Mouse (Mus musculus): ENCODE measurements around the gene Hist1h1c. TPM values are rescaled to one million over a fixed set of nuclear protein-coding genes. Genes with fewer than 3 reads are reported as not detected.
A peak's percentile ranks its signal among the peaks of the same experiment; 100 is the strongest.
"Not testable (repeated sequence)": the region's sequence is repeated elsewhere in the genome, so short reads cannot be mapped to it uniquely, and the experiment has no call there.

Gene Hist1h1c
- total RNA-seq (2021), result 100 to 1,000 TPM; 156 to 159 TPM
- long read RNA-seq, experiment 1, transcript Hist1h1c-201 (1 exons, 1,560 nt), result major isoform, 44 of 44 reads
- long read RNA-seq, experiment 1, partial matches to known transcripts, result 0 of 44 reads
- long read RNA-seq, experiment 1, other reads (novel, unspliced or antisense), result 0 of 44 reads
- long read RNA-seq, experiment 2, transcript Hist1h1c-201 (1 exons, 1,560 nt), result major isoform, 80 of 80 reads
- long read RNA-seq, experiment 2, partial matches to known transcripts, result 0 of 80 reads
- long read RNA-seq, experiment 2, other reads (novel, unspliced or antisense), result 0 of 80 reads

DNA sequence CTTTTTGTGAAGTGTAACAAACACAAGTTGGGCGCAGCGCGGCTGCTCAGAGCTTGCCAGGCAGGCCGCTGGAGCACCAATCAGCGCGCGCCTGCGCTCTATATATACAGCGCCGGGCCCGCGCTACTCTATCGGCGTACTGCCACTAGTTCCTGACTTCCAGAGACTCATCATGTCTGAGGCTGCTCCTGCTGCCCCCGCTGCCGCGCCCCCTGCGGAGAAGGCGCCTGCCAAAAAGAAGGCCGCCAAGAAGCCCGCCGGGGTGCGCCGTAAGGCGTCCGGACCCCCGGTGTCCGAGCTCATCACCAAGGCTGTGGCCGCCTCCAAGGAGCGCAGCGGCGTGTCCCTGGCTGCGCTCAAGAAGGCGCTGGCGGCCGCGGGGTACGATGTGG, at the start of gene Hist1h1c:
Hist1h1c (plus strand) TSS at position 132 of the 392 bp plus-strand sequence.
- DNase-seq, result peak; percentile 89

DNA sequence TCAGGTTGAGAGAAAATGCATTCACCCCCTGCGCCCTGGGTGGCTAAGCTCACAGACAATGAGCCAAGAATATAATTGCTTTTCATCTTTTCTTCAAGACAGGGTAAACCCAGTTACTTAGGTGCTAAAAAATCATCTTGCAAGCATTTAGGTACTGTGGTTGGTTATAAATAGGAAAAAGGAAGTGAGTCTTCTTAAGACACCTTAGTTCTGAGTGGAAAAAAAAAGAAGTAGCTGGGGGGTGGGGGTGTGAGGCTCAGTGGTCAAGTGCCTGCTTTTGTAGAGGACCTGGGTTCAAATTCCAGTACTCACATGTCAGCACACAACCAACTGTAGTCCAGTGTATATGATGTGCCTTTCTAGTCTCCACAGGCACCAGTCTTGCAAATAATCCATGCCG, 49.7 kb upstream of the Hist1h1c start:
- no peak for DNase-seq

DNA sequence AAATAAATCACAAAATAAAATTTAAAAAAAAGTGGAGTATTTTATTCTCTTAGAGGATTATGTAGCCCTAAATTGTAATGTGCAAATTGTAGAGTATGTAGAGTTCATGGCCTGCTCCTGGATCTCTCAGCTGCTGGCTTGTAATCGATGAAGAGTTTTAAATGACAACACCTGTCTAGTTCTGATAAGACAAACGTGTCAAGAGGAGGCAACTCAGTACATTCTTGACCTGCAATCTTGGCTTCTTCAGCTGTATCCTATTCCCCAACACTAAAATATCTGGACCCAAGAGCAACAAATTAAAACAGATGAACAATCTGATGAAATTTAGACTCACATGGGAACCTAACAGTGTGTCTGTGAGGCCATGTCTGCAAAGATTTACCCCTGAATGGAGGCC, 49.1 kb upstream of the Hist1h1c start:
- no peak for DNase-seq

DNA sequence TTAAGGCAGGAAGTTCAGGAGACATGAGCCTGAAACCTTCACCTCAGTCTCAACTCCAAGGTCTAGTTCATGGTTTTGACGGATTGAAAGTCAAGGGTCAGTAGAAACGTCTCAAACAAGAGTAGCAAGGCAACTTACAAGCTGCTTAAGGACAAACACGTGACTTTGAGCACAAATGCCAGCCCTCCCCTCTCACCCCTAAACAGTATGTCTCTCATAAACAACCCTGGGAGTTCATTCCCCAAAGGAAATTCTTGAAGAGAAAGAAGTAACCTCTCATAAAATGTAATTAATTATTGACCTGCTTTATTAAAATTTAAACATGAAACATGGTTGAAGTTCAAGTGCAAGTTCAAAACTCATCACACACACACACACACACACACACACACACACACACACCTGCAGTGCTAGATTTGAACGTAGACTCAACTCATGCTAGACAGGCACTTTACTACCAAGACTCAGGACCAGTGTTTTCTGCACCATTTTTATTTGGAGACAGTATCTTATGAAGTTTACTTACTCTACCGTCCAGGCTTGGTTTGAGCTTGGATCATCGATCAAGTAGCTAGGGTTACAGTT, 44.7 kb upstream of the Hist1h1c start:
- DNase-seq, result no peak

DNA sequence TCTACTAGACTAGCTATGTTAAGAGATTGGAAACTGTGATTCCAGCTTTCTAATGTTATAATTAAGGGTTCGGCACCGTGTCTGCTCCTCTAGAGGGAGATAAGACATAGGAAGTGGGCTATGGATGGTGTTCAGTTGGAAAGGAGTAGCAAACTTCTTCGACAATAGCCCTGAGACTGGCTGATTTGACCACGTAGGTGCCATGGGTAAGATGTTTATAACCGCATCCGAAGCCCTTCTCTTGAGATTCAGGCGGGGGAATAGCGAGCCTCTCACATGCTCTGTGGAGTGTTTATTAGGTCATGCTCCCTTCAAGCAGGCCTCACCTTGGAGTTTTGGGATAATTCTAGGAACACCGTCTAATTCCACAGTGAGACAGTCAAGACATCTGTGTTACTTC, 43.7 kb upstream of the Hist1h1c start:
- DNase-seq, result no peak

DNA sequence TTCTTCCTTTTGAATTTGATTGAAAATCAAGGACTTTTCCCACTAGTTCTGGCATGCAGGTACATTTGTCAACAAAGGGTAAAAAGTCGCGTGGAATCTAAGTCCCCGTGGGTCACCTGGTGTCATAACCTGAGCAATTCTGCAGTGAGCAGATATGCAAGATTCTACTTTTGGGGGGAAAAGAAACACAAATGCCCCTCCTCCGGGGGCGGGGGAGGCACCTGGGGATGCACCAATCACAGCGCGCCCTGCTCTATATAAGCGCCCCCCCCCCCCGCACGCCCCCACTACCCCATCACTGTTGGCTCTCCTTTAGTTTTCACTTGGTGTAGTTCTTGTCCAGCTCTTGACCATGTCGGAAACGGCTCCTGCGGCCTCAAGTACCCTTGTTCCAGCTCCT, 43.1 kb upstream of the Hist1h1c start, which contains the start of gene Hist1h1t:
Hist1h1t (plus strand) TSS at position 301 of the 400 bp plus-strand sequence.
- no peak for DNase-seq

DNA sequence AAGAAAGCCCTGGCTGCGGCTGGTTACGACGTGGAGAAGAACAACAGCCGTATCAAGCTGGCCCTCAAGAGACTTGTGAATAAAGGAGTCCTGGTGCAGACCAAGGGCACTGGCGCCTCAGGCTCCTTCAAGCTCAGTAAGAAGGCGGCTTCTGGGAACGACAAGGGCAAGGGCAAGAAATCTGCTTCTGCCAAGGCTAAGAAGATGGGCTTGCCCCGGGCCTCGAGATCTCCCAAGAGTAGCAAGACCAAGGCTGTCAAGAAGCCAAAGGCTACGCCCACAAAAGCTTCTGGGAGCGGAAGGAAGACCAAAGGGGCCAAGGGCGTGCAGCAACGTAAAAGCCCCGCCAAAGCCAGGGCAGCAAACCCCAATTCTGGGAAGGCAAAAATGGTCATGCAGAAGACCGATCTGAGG, 42.5 kb upstream of the Hist1h1c start:
- no peak for DNase-seq

DNA sequence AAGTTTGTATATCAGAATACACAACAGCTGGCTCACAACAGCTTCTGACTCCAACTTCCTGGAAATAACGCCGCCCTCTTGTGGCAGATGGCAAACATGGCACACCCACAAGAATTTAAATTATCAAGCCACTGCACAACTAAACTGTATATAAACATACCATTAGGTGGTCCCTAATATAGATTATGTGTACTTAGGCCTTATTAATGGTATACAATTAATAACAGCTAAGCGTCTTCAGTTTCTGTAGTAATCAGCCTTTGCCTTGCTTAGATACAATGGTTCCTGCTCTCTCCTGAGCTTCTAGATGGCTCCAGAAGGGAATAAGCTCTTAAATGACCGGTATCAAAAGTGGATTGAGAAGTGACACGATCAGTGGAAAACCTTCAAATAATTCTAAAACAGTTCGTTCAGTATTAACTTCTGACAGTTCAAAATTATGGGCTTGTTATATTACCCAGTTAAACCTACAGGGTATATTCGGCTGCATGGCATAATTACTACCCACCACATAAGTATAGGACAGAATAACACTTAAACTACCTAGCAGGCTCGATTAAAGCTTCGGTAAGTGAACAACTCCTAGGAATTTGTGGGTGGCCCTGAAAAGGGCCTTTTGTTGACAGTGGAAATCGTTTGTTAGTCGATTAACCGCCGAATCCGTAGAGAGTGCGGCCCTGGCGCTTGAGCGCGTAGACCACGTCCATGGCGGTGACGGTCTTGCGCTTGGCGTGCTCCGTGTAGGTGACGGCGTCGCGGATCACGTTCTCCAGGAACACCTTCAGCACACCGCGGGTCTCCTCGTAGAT, 40.9 kb upstream of the Hist1h1c start:
- no peak for DNase-seq

DNA sequence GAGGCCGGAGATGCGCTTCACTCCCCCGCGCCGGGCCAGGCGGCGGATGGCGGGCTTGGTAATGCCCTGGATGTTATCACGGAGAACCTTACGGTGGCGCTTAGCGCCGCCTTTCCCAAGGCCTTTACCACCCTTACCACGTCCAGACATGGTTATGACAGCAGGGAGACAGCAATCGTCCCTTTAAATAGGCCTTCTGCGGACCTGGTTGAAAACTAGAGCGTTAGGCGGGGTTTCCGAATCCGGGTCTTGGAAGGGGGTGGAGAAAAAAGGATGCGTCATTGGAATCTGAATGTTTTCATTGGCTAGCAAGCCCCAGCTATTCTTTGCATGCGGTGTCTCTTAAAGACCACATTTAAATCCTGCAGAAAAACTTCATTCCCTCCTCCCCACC, 40.3 kb upstream of the Hist1h1c start, which contains the start of gene Hist1h4c:
Hist1h4c (minus strand) TSS at position 155 of the 394 bp plus-strand sequence.
- peak; percentile 96 for DNase-seq

DNA sequence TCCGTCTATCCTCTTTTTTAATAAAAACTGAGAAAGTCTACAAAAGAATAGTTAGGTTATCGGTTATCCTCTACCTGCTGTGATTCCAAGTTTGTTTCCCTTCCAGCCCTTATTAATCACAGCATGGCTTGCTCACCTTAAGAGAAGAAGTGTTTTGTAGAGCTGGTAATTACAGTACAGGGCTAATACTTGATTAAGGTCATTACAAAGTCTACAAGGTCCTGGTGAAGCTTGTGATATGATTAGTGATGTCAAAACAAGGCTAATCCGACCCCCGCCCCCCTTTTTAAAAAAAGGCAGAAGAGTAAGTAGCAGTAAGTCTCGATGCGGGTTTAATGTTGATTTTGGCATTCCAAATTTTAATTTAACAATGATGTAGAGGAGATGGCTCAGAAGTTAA, 39.6 kb upstream of the Hist1h1c start:
- DNase-seq, result no peak

DNA sequence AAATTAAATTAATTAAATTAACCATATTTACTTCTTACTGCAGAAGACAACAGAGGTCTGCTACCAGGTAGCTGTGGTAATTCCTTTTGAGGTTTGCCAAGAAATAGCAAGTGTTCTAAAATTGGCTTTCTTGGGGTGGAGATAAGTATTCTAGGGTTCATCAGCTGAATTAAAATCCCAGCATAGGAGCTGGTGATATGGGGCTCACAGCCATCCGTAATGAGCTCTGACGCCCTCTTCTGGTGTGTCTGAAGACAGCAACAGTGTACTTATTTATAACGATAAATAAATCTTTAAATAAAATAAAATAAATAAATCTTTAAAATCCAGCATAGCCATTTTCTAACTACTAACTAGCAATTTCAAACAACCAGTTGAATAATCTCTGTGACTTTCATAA, 38.8 kb upstream of the Hist1h1c start:
- no peak for DNase-seq

DNA sequence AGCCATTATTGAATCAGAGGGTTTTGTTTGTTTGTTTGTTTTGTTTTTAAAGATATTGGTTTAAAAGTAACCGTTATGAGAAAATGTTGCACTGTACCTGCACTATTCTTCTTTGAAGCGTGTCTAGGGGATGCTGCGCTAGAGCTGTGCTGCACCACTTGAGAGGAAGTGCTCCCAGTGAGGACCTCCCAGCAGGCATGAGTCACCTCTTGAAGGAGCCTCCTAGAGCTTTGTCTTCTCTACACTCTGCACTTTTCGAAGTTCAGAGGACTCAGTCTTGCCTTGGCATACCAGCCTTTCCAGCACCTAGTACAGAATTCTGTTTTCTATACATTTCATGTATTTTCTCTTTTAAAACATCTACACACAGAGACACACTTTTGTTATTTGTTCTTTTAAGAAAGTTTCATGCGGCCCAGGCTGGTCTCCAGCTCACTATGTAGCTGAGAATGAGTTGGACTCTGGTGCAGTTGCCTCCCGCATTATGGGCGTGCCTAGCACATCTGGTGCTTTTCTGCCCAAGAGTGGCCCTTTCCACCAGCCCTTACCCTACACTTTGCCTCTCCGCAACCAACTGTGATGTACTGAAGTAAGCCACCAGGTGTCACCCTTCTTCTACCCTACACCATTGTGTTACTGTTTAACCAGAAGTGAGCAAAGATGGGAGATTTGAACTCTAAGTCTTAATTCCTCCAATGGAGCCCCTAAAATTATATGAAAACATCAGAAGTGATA, 37.7 kb upstream of the Hist1h1c start:
- DNase-seq, result peak; percentile 46

DNA sequence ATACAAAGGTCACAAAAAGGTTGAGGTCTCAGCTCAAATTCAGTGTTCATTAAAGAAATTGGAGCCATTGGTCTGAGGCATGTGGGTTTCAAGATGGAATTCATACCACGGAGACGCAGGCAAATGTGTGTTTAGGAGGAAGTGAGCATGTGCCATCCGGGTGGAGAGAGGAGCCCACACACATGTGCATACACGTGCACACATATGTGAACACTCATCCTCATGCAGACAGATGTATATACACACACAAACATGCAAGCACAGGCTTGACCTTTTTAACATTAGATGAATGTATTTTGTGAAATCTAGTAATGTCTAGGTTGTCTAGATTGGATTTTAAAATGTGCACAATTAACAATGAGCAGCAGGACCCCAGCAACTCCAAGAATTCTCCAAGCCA, 36.4 kb upstream of the Hist1h1c start:
- no peak for DNase-seq

DNA sequence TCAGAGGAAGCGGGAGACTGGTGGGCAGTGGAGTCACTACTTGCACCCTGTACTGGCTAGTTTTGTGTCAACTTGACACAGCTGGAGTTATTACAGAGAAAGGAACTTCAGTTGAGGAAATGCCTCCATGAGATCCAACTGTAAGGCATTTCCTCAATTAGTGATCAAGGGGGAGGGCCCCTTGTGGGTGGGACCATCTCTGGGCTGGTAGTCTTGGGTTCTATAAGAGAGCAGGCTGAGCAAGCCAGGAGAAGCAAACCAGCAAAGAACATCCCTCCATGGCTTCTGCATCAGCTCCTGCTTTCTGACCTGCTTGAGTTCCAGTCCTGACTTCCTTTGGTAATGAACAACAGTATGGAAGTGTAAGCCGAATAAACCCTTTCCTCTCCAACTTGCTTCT, 35.8 kb upstream of the Hist1h1c start:
- DNase-seq, result not testable (repeated sequence)

DNA sequence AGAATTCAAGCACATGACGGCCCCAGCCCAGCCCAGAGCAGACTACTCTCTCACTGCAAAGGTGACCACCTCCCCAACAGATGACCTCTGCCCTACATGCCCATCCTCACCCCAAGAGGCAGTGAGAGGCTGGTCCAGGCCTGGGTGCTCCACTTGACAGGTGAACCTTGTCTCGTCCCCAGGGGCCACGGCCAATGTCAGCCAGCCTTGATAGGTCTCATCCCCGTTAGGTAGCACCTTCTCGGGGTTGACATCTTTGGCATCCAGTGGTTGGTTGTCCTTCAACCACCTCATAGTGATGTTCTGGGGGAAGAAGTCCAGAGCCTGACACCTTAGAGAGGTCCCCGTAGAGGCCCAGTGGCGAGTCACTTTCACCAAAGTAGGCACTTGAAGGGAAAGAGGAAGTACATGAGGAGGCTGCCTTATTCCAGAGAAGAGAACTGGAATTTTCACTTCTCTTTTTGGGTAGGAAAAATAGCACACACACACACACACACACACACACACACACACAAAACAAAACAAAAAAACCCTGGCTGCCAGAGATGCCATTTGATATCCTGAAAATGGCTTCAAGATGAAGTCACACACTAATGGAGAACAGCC, 32.8 kb upstream of the Hist1h1c start:
- no peak for DNase-seq

DNA sequence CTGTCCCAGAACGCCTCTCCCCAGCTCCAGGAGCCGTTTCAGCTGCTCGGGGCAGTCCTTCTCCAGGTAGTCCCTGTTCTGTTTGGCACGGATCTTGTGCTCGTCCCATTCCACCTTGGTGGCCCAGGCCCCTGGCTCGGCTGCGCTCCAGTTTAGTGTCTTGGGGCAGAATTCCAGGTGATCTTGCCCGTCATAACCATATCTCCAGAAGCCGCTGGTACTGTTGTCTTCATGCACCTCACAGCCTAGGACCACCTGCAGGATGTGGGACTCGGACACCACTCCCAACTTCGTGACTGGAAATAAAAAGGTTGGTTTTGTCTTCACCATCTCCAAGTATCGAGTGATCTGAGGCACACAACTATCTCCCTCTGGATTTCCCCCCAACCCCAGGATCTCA, 31.8 kb upstream of the Hist1h1c start:
- DNase-seq, result no peak

DNA sequence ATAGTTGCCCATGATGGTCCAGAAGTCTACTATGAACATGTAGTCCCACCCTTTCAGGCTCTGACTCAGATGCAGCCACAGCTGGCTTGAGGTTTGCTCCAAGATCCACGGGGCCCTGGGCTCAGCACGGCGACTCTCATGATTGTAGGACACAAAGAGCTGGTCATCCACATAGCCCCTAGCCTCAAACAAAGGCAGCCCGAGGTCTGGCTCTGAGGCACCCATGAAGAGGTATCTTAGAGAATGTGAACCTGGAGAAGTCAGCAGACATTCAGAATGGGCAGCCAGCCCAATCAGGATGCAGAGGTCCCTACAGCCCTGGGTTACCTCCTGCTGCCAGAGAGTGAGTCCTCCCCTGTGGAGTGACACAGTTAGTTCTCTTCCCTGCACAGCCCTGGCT, 30.6 kb upstream of the Hist1h1c start:
- no peak for DNase-seq

DNA sequence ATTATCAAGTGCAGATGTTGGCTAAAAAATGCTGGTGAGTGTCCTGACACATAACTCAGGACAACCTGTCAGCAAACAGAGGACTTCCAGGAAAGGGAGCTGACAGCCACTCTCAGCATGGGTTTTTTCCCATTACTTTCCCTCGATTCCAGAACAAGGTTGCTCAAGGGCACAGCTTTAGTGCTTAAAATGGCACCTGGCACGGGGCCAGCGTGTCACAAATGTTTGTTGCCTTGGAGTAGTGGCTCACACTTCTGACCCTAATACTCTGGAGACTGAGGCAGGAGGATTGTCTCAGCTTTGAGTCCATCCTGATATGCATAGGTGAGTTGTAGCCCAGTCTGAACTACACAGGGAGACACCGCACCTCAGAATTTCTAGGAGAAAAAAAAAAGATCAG, 30.0 kb upstream of the Hist1h1c start:
- DNase-seq, result no peak

DNA sequence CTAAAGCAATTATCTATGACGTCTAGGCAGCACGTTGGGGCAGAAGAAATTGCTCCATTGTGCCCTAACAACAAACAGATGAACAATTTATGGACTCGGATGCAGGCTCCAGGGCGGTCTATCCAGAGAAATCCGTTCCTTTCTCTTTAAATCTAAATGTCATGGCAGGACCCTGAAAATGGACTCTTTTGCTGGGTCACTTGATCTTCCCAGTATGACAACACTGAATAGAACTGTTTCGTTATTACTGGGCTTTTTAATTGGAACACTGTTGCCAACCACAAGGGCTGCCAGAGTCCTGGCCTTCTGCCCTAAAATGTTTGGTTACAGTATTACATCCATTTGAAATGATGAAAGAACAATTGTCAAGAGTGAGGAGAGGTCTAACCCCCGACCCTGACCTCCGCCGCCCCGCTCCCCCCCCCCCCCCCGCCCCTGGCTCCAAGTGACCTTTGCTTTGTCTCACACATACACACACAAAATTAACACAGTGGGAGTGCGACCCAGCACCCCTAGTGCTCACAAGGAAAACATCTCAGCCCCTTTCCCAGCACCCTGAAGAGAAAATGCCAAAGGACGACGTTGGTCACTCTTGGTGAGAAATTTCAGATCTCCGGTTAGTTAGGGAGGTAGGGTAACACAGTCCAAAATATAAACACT, 28.8 kb upstream of the Hist1h1c start:
- no peak for DNase-seq

DNA sequence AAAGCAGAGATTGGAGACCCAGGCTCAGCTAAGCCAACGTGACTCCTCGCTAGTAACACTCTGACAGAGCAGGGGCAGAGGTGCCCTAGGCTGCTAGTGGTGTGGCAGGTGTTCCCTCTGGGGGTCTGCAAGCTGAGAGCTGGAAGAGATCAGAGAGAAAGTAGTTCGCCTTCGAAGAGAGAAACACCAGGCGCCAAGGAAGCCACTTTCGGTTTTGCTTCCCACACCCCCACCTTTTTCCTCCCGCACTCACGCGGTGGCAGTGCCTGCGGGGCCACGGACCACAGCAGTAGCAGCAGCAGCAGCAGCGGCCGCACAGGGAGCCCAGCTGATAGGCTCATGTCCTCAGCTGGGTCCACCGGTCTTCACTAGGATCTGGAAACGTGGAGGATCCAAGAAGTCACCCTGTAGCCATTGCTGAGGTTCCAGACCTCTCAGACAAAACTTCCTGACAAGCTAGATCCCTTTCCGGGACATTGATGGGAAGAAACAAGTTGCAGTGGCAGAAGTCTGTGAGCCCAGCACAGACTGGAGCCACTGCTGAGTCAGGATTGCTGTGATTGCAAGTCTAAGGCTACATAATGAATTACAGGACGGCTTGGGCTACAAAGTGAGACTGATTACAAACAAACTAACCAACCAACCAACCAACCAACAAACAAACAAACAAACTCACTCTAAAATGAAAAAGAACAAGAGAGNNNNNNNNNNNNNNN, 28.1 kb upstream of the Hist1h1c start, which contains the start of gene Hfe:
Hfe (minus strand) TSS at position 481 of the 716 bp plus-strand sequence.
- DNase-seq, result peak; percentile 51
